Mouse (Mus musculus): ENCODE results near the gene T2. TPM values are rescaled to one million over a fixed set of nuclear protein-coding genes. Genes with fewer than 3 reads are reported as not detected.

The T2 gene
- total RNA-seq, 1 experiment from 2014 or later: not detected

GRCm38 (mm10) chr17:8420739-8421138, 64.9 kb downstream of the T2 start:
- DNase-seq: no peak

GRCm38 (mm10) chr17:8421517-8421916, 65.7 kb downstream of the T2 start:
- DNase-seq: peak; percentile 24

GRCm38 (mm10) chr17:8423283-8423682, 67.5 kb downstream of the T2 start:
- DNase-seq: peak; percentile 51

GRCm38 (mm10) chr17:8429436-8429835, 73.6 kb downstream of the T2 start:
- DNase-seq: no peak

GRCm38 (mm10) chr17:8429896-8430295, 74.1 kb downstream of the T2 start:
- DNase-seq: no peak

GRCm38 (mm10) chr17:8432179-8432800, 76.5 kb downstream of the T2 start:
- no peak for DNase-seq

- no peak for DNase-seq
Observed at GRCm38 (mm10) chr17:8433121-8433977, 77.6 kb downstream of the T2 start.

- DNase-seq: no peak
Observed at GRCm38 (mm10) chr17:8433978-8434960, 78.5 kb downstream of the T2 start, which contains the start of gene T. T (plus strand) TSS chr17:8434423.

GRCm38 (mm10) chr17:8436184-8436583, 80.4 kb downstream of the T2 start:
- no peak for DNase-seq

- DNase-seq: no peak
Observed at GRCm38 (mm10) chr17:8444062-8444461, 88.3 kb downstream of the T2 start.

- peak; percentile 54 for DNase-seq
Observed at GRCm38 (mm10) chr17:8447676-8448192, 91.9 kb downstream of the T2 start.

GRCm38 (mm10) chr17:8448324-8448723, 92.5 kb downstream of the T2 start:
- no peak for DNase-seq

GRCm38 (mm10) chr17:8455196-8455595, 99.4 kb downstream of the T2 start:
- DNase-seq: no peak

- DNase-seq: peak; percentile 33
Observed at GRCm38 (mm10) chr17:8455601-8456000, 99.8 kb downstream of the T2 start.

GRCm38 (mm10) chr17:8456856-8457460, 101.2 kb downstream of the T2 start:
- no peak for DNase-seq

- peak; percentile 67 for DNase-seq
Observed at GRCm38 (mm10) chr17:8461568-8461967, 105.8 kb downstream of the T2 start.

- peak; percentile 76 for DNase-seq
Observed at GRCm38 (mm10) chr17:8463482-8464128, 107.8 kb downstream of the T2 start.

- no peak for DNase-seq
Observed at GRCm38 (mm10) chr17:8467771-8468170, 112.0 kb downstream of the T2 start.

GRCm38 (mm10) chr17:8468716-8469344, 113.0 kb downstream of the T2 start:
- peak; percentile 90 for DNase-seq

Data from adrenal gland, postnatal 14 days (tissue).